Mouse (Mus musculus) macrophage (primary cell): ENCODE results near the gene Tbl1x. TPM values are rescaled to one million over a fixed set of nuclear protein-coding genes. Genes with fewer than 3 reads are reported as not detected.

Source experiments
- H3K27ac ChIP-seq: fragments of 350-480 bp; formaldehyde crosslinking; 2 replicates; pipeline ENCODE4 v1.9.0; 2021
- H3K36me3 ChIP-seq: fragments of 350-480 bp; formaldehyde crosslinking; 2 replicates; pipeline ENCODE4 v1.9.0; 2021; ENCODE audit errors: inconsistent target
- H3K4me3 ChIP-seq: fragments of 350-480 bp; formaldehyde crosslinking; 2 replicates; pipeline ENCODE4 v1.9.0; 2021; ENCODE audit errors: inconsistent target
- H3K79me2 ChIP-seq: fragments of 350-480 bp; formaldehyde crosslinking; 2 replicates; pipeline ENCODE4 v1.9.0; 2021; ENCODE audit errors: inconsistent target
- WGBS: methylation state at CpG from one replicate; pipeline ENCODE4 v1.1.7; 2026; ENCODE audit warnings: inconsistent platforms; ENCODE audit not compliant: missing documents; 5-methylcytosine and 5-hydroxymethylcytosine counted together
- polyA plus RNA-seq: library from polyadenylated mRNA; stranded (reverse); fragments of 250-400 nt; gene quantifications from 3 replicates; pipeline ENCODE4 v1.2.4, GENCODE M21; 2018; ENCODE audit warnings: inconsistent platforms

The Tbl1x gene
- polyA plus RNA-seq, 1 experiment from 2014 or later, result 35.9 TPM

GRCm38 (mm10) chrX:77559199-77559881, 48.5 kb downstream of the Tbl1x start:
- Histone ChIP-seq H3K79me2 (peaks cover 94% of the 10 kb centered on the region), H3K27ac (no peak overlapping the region), H3K4me3 (no peak overlapping the region), H3K36me3 (no peaks in the 10 kb centered on the region)

- 88% methylated on average over 2 of the region's 2 CpGs for WGBS
- Histone ChIP-seq H3K79me2 (peaks cover 94% of the 10 kb centered on the region), H3K27ac (no peak overlapping the region), H3K36me3 (no peaks in the 10 kb centered on the region), H3K4me3 (no peak overlapping the region)
Observed at GRCm38 (mm10) chrX:77563616-77564015, 52.8 kb downstream of the Tbl1x start.

- H3K79me2 ChIP-seq, result peaks cover 98% of the 10 kb centered on the region
- no peak overlapping the region for H3K4me3 ChIP-seq
- WGBS, result 100% methylated on average over 1 of the region's 1 CpGs
- no peaks in the 10 kb centered on the region for H3K36me3 ChIP-seq
- H3K27ac ChIP-seq, result no peak overlapping the region
Observed at GRCm38 (mm10) chrX:77566739-77567138, 55.9 kb downstream of the Tbl1x start.

DNA sequence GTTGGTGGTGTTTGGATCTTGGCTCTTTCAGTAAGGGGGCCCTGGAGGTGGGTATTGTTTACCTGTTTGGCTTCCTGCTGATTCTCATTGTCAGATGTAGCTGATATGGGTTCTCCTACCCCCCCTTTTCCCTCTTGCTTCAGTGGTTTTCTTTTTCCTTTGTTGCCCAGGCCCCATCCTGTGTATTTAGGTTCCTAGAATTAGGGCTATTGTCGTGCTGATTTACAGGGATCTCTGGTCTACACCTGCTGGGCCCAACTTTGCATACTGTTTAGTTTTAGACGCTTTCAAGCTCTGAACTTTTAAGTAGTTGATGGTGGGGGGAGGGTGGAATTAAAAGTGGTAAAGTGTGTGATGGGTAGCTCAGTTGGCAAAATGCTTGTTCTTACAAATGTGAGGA, 57.2 kb downstream of the Tbl1x start:
- H3K27ac ChIP-seq, result no peak overlapping the region
- peaks cover 100% of the 10 kb centered on the region for H3K79me2 ChIP-seq
- WGBS, result 69% methylated on average over 2 of the region's 2 CpGs
- no peak overlapping the region for H3K4me3 ChIP-seq
- H3K36me3 ChIP-seq, result no peaks in the 10 kb centered on the region

DNA sequence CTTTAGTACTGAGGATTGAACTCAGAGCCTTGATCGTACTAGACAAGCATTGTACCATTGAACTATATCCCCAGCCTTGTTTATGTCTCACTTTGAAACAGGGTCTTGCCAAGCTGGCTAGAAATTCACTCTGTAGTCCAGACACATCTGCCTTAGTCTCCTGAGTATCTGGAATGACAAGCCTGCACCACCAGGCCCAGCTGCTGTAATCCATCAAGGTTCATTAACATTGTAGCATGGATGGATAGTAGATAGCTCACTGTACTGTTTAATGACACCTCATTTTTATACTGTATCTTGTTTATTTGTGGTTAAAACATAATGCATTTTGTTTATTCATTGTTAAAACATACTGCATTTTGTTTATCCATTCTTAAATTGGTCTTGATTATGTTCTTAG, 62.9 kb downstream of the Tbl1x start:
- no peaks in the 10 kb centered on the region for H3K36me3 ChIP-seq
- peaks cover 92% of the 10 kb centered on the region for H3K79me2 ChIP-seq
- WGBS, result 88% methylated on average over 1 of the region's 1 CpGs
- no peak overlapping the region for H3K4me3 ChIP-seq
- H3K27ac ChIP-seq, result no peak overlapping the region

- 81% methylated on average over 3 of the region's 3 CpGs for WGBS
- no peak overlapping the region for H3K4me3 ChIP-seq
- H3K79me2 ChIP-seq, result peaks cover 76% of the 10 kb centered on the region
- no peak overlapping the region for H3K27ac ChIP-seq
- no peaks in the 10 kb centered on the region for H3K36me3 ChIP-seq
Observed at GRCm38 (mm10) chrX:77577108-77577507, 66.3 kb downstream of the Tbl1x start.

- WGBS, result 60% methylated on average over 1 of the region's 1 CpGs
Observed at GRCm38 (mm10) chrX:77578172-77578571, 67.4 kb downstream of the Tbl1x start.

DNA sequence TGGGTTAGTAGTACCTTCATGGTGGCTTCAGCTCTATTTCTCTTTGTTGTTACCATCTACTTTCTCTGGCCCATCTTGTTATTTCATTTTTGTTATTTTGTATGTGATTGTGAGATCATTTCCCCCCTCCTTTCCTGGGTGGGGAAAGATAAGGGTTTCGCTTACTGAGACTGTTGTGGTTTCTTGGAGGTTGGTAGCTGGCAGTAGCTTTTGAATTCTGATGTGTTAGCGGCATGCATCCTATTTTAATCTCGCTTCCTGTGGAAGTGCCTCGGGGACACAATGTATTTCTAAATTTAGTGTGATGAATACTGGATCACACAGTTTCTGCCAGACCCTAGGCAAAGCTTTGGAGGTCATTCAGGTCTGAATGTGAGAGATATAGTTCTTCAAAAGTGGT, 69.2 kb downstream of the Tbl1x start:
- no peak overlapping the region for H3K4me3 ChIP-seq
- H3K27ac ChIP-seq, result peak overlapping the region; percentile 71
- 33% methylated on average over 2 of the region's 4 CpGs for WGBS

More at GRCm38 (mm10) chrX:77578172-77578571, 67.4 kb downstream of the Tbl1x start:
- H3K27ac ChIP-seq, result no peak overlapping the region
- H3K4me3 ChIP-seq, result no peak overlapping the region
- H3K36me3 ChIP-seq, result no peaks in the 10 kb centered on the region
- H3K79me2 ChIP-seq, result peaks cover 76% of the 10 kb centered on the region

DNA sequence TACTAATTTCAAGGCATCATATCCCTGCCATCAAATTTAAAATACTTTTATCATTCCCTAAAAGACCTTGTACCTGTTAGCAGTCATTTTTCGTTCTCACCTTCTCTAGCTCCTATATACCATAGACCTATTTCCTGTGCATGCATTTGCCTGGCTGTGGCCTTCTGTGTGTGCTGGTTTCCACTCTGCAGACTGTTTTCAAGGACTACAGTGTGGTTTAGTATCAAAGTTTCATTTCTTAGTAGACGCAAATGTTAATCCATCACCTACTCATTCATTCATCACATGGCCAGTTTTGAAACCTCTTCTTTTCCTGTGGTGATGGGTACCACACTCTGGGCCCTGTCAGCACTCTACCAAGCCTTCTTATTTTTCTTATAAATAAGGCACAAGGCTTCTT, 75.2 kb downstream of the Tbl1x start:
- WGBS, result 80% methylated on average over 2 of the region's 2 CpGs
- H3K27ac ChIP-seq, result no peak overlapping the region
- H3K4me3 ChIP-seq, result no peak overlapping the region
- no peaks in the 10 kb centered on the region for H3K36me3 ChIP-seq
- H3K79me2 ChIP-seq, result peaks cover 96% of the 10 kb centered on the region

More for the DNA sequence above, 69.2 kb downstream of the Tbl1x start:
- H3K36me3 ChIP-seq, result no peaks in the 10 kb centered on the region
- peaks cover 76% of the 10 kb centered on the region for H3K79me2 ChIP-seq

GRCm38 (mm10) chrX:77594670-77595224, 83.9 kb downstream of the Tbl1x start:
- H3K79me2 ChIP-seq, result peaks cover 53% of the 10 kb centered on the region; the same call in 1 of the 2 replicates
- WGBS, result 79% methylated on average over 7 of the region's 7 CpGs
- no peak overlapping the region for H3K27ac ChIP-seq
- H3K36me3 ChIP-seq, result no peaks in the 10 kb centered on the region
- no peak overlapping the region for H3K4me3 ChIP-seq

GRCm38 (mm10) chrX:77597674-77598073, 86.9 kb downstream of the Tbl1x start:
- no peaks in the 10 kb centered on the region for H3K36me3 ChIP-seq
- peaks cover 49% of the 10 kb centered on the region; the same call in 1 of the 2 replicates for H3K79me2 ChIP-seq
- no peak overlapping the region for H3K27ac ChIP-seq

GRCm38 (mm10) chrX:77598736-77599135, 87.9 kb downstream of the Tbl1x start:
- 100% methylated on average over 1 of the region's 2 CpGs for WGBS
- Histone ChIP-seq H3K27ac (no peak overlapping the region), H3K4me3 (no peak overlapping the region), H3K79me2 (peaks cover 42% of the 10 kb centered on the region; the same call in 1 of the 2 replicates), H3K36me3 (no peaks in the 10 kb centered on the region)

More at GRCm38 (mm10) chrX:77597674-77598073, 86.9 kb downstream of the Tbl1x start:
- no peak overlapping the region for H3K4me3 ChIP-seq

- Histone ChIP-seq H3K36me3 (no peaks in the 10 kb centered on the region), H3K27ac (no peak overlapping the region), H3K4me3 (no peak overlapping the region), H3K79me2 (peaks cover 66% of the 10 kb centered on the region; the same call in 1 of the 2 replicates)
- WGBS, result 93% methylated on average over 2 of the region's 2 CpGs
Observed at GRCm38 (mm10) chrX:77603496-77604258, 92.9 kb downstream of the Tbl1x start.

GRCm38 (mm10) chrX:77607488-77607887, 96.7 kb downstream of the Tbl1x start:
- 54% methylated on average over 1 of the region's 1 CpGs for WGBS
- H3K36me3 ChIP-seq, result no peaks in the 10 kb centered on the region

More at GRCm38 (mm10) chrX:77607488-77607887, 96.7 kb downstream of the Tbl1x start:
- Histone ChIP-seq H3K27ac (no peak overlapping the region), H3K79me2 (peaks cover 65% of the 10 kb centered on the region; the same call in 1 of the 2 replicates), H3K4me3 (no peak overlapping the region)
